ENCODE assay signal across 8 mouse cellular contexts in genomic region chr13:110747223-110747868, GRCm38 (mm10).
DNase-seq lines count a peak whose midpoint lies in the region; ATAC-seq and TF ChIP-seq lines count a peak whose summit lies in the region.

No protein-coding gene starts in this region.

- no peak overlapping the region for H3K4me2 ChIP-seq in kidney, embryonic 14.5 days (replicated peaks; ENCODE audit: low read depth, low read length)
- no peak overlapping the region for H3K4me2 ChIP-seq in kidney, embryonic 16.5 days (replicated peaks; ENCODE audit: low read depth, low read length)

- H3K27ac ChIP-seq in kidney, embryonic 14.5 days (ENCODE audit: low read depth, low read length), result no peak overlapping the region
- peak overlapping the region; percentile 40 for H3K27ac ChIP-seq in heart, adult 2 months
- H3K27ac ChIP-seq in kidney, embryonic 16.5 days (ENCODE audit: low read length), result no peak overlapping the region

- peak; percentile 3 for DNase-seq in kidney, adult 11 months
- DNase-seq in heart, adult 2 months, result peak; percentile 39 to 67
- peak; percentile 61 for DNase-seq in lung, postnatal 36 days
- DNase-seq in cerebellum, postnatal 4 days (ENCODE audit: low spot score in 2 of 2), result no peak
- no peak for DNase-seq in embryo, embryonic 10 days (ENCODE audit: low spot score)
- DNase-seq in spleen, postnatal 36 days (ENCODE audit: low spot score in 2 of 2), result no peak

- no peaks in the 10 kb centered on the region for H3K79me2 ChIP-seq in heart, adult 2 months (replicated peaks; ENCODE audit: control insufficient read depth, insufficient read depth, low read length)

- H3K9me3 ChIP-seq in kidney, embryonic 14.5 days (ENCODE audit: control insufficient read depth, low read length), result no peaks in the 10 kb centered on the region
- no peaks in the 10 kb centered on the region for H3K9me3 ChIP-seq in kidney, embryonic 16.5 days (ENCODE audit: low read length)

- peak; percentile 56; the same call in 1 of the 2 replicates for TF ChIP-seq POLR2A in heart, adult 2 months (IDR thresholded peaks at IDR 0.05; ENCODE audit: insufficient read depth, low read depth, low read length)

- no peak overlapping the region for H3K4me3 ChIP-seq in kidney, embryonic 14.5 days (ENCODE audit: low read length)
- no peak overlapping the region for H3K4me3 ChIP-seq in heart, adult 2 months
- H3K4me3 ChIP-seq in kidney, embryonic 16.5 days (ENCODE audit: low read length), result no peak overlapping the region

- intact Hi-C loops in heart, adult 2 months (cut with DNase I), result loop anchor here (1.0 to 5.0 kb wide), 5 partner anchors 50 to 352 kb away; partner anchors contain the start of gene Plk2

- 66% methylated on average over 6 of the region's 6 CpGs for WGBS in kidney, embryonic 14.5 days
- 16% methylated on average over 6 of the region's 6 CpGs for WGBS in heart, adult 2 months
- 49% methylated on average over 6 of the region's 6 CpGs for whole genome bisulfite sequencing in kidney, embryonic 16.5 days

- TF ChIP-seq CTCF in heart, adult 2 months (IDR thresholded peaks at IDR 0.05), result no peak

- H3K9ac ChIP-seq in kidney, embryonic 14.5 days (ENCODE audit: low read depth, low read length), result no peak overlapping the region
- H3K9ac ChIP-seq in heart, adult 2 months (ENCODE audit: low read depth, low read length), result no peak overlapping the region
- no peak overlapping the region for H3K9ac ChIP-seq in kidney, embryonic 16.5 days (replicated peaks; ENCODE audit: low read length)

- ATAC-seq in kidney, embryonic 14.5 days (ENCODE audit: low FRiP score, low TSS enrichment), result no peak
- ATAC-seq in kidney, embryonic 16.5 days (ENCODE audit: low FRiP score, low TSS enrichment), result peak; percentile 27; the same call in 1 of the 2 replicates

- no peaks in the 10 kb centered on the region for H3K36me3 ChIP-seq in kidney, embryonic 14.5 days (ENCODE audit: control insufficient read depth, insufficient read depth, low read length)
- H3K36me3 ChIP-seq in heart, adult 2 months (ENCODE audit: control insufficient read depth, insufficient read depth, low read length), result no peaks in the 10 kb centered on the region
- no peaks in the 10 kb centered on the region for H3K36me3 ChIP-seq in kidney, embryonic 16.5 days (ENCODE audit: insufficient read depth, low read length)

- H3K4me1 ChIP-seq in kidney, embryonic 14.5 days (ENCODE audit: control insufficient read depth, insufficient read depth, low read length), result no peaks in the 10 kb centered on the region
- H3K4me1 ChIP-seq in heart, adult 2 months (ENCODE audit: control insufficient read depth, insufficient read depth, low read length), result peaks cover 5% of the 10 kb centered on the region
- 0 out of 2 replicates have a peak, but pooled peaks cover 6% of the 10 kb centered on the region for H3K4me1 ChIP-seq in kidney, embryonic 16.5 days (ENCODE audit: insufficient read depth, low read length)

- no peaks in the 10 kb centered on the region for H3K27me3 ChIP-seq in kidney, embryonic 14.5 days (ENCODE audit: control insufficient read depth, insufficient read depth, low read length)
- H3K27me3 ChIP-seq in heart, adult 2 months (ENCODE audit: control insufficient read depth, insufficient read depth, low read length), result no peaks in the 10 kb centered on the region
- H3K27me3 ChIP-seq in kidney, embryonic 16.5 days (ENCODE audit: insufficient read depth, low read length), result no peaks in the 10 kb centered on the region

- TF ChIP-seq EP300 in heart, adult 2 months (IDR thresholded peaks at IDR 0.05; ENCODE audit: insufficient read depth, low read depth, low read length), result no peak

Comparison
In these comparisons a context has a peak if more than half of its experiments do, and no peak if none do; other contexts are left out.
1. DNase-seq: peak in kidney, adult 11 months (single experiment), heart, adult 2 months (2 of 2) and lung, postnatal 36 days (single experiment); none in cerebellum, postnatal 4 days (0 of 2), embryo, embryonic 10 days (single experiment) and spleen, postnatal 36 days (0 of 2).